Mouse (Mus musculus) hindbrain, embryonic 13.5 days (tissue): ENCODE measurements around the gene Bbs9. TPM values are rescaled to one million over a fixed set of nuclear protein-coding genes. Genes with fewer than 3 reads are reported as not detected.
A peak's percentile ranks its signal among the peaks of the same experiment; 100 is the strongest.

ENCODE experiments used
- ATAC-seq: fragments of 200-750 bp; cut with Nextera tagmentation; 2 replicates; pipeline ENCODE4 v1.8.0; 2017; ENCODE audit warnings: moderate TSS enrichment; ENCODE audit not compliant: low FRiP score
- H3K27ac ChIP-seq: fragments of 300-500 bp; sonication (generic); 2 replicates; pipeline ENCODE4 v1.5.1; 2015; ENCODE audit warnings: inconsistent platforms, mild to moderate bottlenecking, moderate library complexity
- H3K27me3 ChIP-seq: fragments of 300-500 bp; sonication (generic); 2 replicates; pipeline ENCODE4 v1.6.1; 2015; ENCODE audit warnings: mild to moderate bottlenecking, inconsistent platforms
- H3K36me3 ChIP-seq: fragments of 300-500 bp; sonication (generic); 2 replicates; pipeline ENCODE4 v1.6.1; 2015; ENCODE audit warnings: mild to moderate bottlenecking, inconsistent platforms
- H3K4me1 ChIP-seq: fragments of 300-500 bp; sonication (generic); replicated peaks from 2 replicates; pipeline ENCODE4 v1.6.1; 2015; ENCODE audit warnings: inconsistent platforms
- H3K4me2 ChIP-seq: fragments of 300-500 bp; sonication (generic); 2 replicates; pipeline ENCODE4 v1.6.1; 2015; ENCODE audit warnings: inconsistent platforms, mild to moderate bottlenecking, moderate library complexity
- H3K4me3 ChIP-seq: fragments of 300-500 bp; sonication (generic); 2 replicates; pipeline ENCODE4 v1.5.1; 2015; ENCODE audit warnings: mild to moderate bottlenecking, inconsistent platforms
- H3K9ac ChIP-seq: fragments of 300-500 bp; sonication (generic); 2 replicates; pipeline ENCODE4 v1.6.1; 2015; ENCODE audit warnings: mild to moderate bottlenecking, inconsistent platforms
- H3K9me3 ChIP-seq: fragments of 300-500 bp; sonication (generic); 2 replicates; pipeline ENCODE4 v1.6.1; 2016; ENCODE audit warnings: inconsistent platforms
- WGBS: fragments of 180-500 bp; shearing (Covaris S2); methylation state at CpG from one replicate; pipeline ENCODE4 v1.1.7; 2015; 5-methylcytosine and 5-hydroxymethylcytosine counted together
- polyA plus RNA-seq: library from polyadenylated mRNA; unstranded; fragments of >200 nt; fragmentation: Nextera tagmentation; extraction: Ambion mirVana; gene quantifications from 2 replicates; pipeline ENCODE4 v1.2.1, GENCODE M21; 2015

Gene Bbs9
- polyA plus RNA-seq, 1 experiment from 2014 or later = 17.1 TPM

- H3K27me3 ChIP-seq = no peaks in the 10 kb centered on the region
- no peak for ATAC-seq
- WGBS = 6% methylated on average over 10 of the region's 10 CpGs
Observed at GRCm38 (mm10) chr9:22476265-22476664, 750 bp downstream of the Bbs9 start.

GRCm38 (mm10) chr9:22478946-22479345 is 3.4 kb downstream of the Bbs9 start:
- Histone ChIP-seq H3K9ac (no peak overlapping the region), H3K4me1 (peaks cover 19% of the 10 kb centered on the region), H3K4me3 (no peak overlapping the region), H3K36me3 (no peaks in the 10 kb centered on the region), H3K27me3 (no peaks in the 10 kb centered on the region), H3K4me2 (no peak overlapping the region), H3K27ac (no peak overlapping the region), H3K9me3 (no peaks in the 10 kb centered on the region)
- no peak for ATAC-seq
- WGBS = 95% methylated on average over 8 of the region's 8 CpGs

More at GRCm38 (mm10) chr9:22476265-22476664, 750 bp downstream of the Bbs9 start:
- no peaks in the 10 kb centered on the region for H3K9me3 ChIP-seq
- no peaks in the 10 kb centered on the region for H3K36me3 ChIP-seq
- H3K27ac ChIP-seq = no peak overlapping the region
- H3K4me3 ChIP-seq = peak overlapping the region; percentile 67
- peak overlapping the region; percentile 76 for H3K9ac ChIP-seq
- H3K4me1 ChIP-seq = peaks cover 19% of the 10 kb centered on the region
- peak overlapping the region; percentile 75 for H3K4me2 ChIP-seq

DNA sequence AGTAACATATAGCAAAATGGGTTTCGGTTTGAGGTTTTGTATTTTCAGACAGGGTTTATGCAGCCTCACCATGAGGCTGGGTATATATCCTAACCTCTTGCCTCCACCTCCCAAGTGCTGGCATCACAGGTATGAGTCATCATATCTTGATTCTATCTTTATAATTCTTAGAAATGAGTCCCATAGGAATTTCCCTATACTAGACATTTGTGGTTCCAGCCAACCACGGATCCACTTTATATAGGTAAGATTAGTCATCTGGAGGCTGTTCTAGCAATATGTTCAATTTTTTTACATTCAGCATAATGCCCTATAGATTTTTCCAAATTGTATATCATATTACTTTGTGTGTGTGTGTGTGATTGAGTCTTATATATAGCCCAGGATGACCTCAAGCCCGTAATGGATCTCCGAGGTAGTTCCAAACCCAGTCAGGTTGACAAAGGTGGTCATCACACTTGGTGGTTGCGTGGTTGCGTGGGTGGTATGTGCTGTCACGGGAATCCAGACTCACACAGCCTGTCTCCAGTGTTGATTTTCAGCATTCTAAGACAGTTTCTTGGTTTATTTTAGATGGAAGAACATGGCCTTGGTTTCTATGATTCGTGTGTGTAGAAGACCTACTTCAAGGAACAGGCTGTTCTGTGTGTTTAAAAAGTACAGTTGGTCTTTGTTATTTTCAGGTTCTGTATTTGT is 8.5 kb downstream of the Bbs9 start:
- H3K27me3 ChIP-seq = no peaks in the 10 kb centered on the region
- no peak overlapping the region for H3K27ac ChIP-seq
- WGBS = 94% methylated on average over 8 of the region's 8 CpGs
- H3K4me2 ChIP-seq = no peak overlapping the region
- no peak for ATAC-seq
- no peak overlapping the region for H3K4me3 ChIP-seq
- H3K36me3 ChIP-seq = no peaks in the 10 kb centered on the region
- H3K9ac ChIP-seq = no peak overlapping the region
- no peaks in the 10 kb centered on the region for H3K9me3 ChIP-seq
- H3K4me1 ChIP-seq = no peaks in the 10 kb centered on the region

DNA sequence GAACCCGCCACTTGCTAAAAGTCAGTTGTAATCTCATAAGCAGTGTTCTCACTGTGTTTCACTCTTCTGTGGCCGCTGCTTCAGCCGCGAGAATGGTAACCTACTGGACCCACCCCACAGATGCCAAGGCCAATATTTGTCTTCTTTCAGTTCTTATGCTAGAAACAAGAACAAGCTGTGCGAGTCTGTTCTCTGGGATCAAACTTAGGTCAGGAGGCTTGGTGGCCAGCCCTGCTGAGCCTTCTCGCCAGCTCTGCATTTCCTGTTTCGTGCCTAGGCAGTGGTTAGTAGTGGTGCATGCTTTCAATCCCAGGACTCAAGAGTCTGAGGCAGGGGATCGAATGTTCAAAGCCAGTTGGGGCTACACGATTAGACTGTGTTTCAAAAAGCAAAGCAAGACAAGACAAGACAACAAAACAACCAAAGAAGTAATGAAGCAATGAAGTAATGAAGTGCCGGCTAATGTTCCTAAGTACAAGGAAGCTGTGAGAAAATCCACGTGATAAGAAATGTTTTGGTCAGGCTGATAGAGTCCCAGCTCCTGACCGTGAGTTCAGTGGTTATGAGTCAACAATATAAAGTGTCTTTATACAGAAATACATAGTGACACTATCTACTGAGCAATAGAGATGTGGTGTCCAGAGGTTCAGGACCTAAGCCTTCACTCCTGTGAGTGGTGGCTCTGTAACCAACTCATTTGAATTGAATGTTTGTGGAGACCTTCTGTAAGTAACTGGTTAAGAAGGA is 9.2 kb downstream of the Bbs9 start:
- Histone ChIP-seq H3K4me3 (no peak overlapping the region), H3K4me1 (no peaks in the 10 kb centered on the region), H3K4me2 (no peak overlapping the region), H3K9me3 (no peaks in the 10 kb centered on the region), H3K9ac (no peak overlapping the region), H3K36me3 (no peaks in the 10 kb centered on the region), H3K27me3 (no peaks in the 10 kb centered on the region), H3K27ac (no peak overlapping the region)
- 92% methylated on average over 12 of the region's 12 CpGs for WGBS
- no peak for ATAC-seq

- H3K4me1 ChIP-seq = no peaks in the 10 kb centered on the region
- no peak overlapping the region for H3K27ac ChIP-seq
- no peaks in the 10 kb centered on the region for H3K36me3 ChIP-seq
- 91% methylated on average over 7 of the region's 7 CpGs for WGBS
- H3K27me3 ChIP-seq = no peaks in the 10 kb centered on the region
- no peak overlapping the region for H3K4me2 ChIP-seq
- no peak overlapping the region for H3K9ac ChIP-seq
- no peak for ATAC-seq
- no peak overlapping the region for H3K4me3 ChIP-seq
- H3K9me3 ChIP-seq = no peaks in the 10 kb centered on the region
Observed at GRCm38 (mm10) chr9:22486211-22486610, 10.7 kb downstream of the Bbs9 start.

- Histone ChIP-seq H3K4me1 (no peaks in the 10 kb centered on the region), H3K4me2 (no peak overlapping the region), H3K27me3 (no peaks in the 10 kb centered on the region), H3K9ac (no peak overlapping the region), H3K4me3 (no peak overlapping the region), H3K9me3 (no peaks in the 10 kb centered on the region), H3K27ac (no peak overlapping the region), H3K36me3 (peaks cover 7% of the 10 kb centered on the region)
- 61% methylated on average over 9 of the region's 9 CpGs for WGBS
- ATAC-seq = no peak
Observed at GRCm38 (mm10) chr9:22488963-22489362, 13.4 kb downstream of the Bbs9 start.

DNA sequence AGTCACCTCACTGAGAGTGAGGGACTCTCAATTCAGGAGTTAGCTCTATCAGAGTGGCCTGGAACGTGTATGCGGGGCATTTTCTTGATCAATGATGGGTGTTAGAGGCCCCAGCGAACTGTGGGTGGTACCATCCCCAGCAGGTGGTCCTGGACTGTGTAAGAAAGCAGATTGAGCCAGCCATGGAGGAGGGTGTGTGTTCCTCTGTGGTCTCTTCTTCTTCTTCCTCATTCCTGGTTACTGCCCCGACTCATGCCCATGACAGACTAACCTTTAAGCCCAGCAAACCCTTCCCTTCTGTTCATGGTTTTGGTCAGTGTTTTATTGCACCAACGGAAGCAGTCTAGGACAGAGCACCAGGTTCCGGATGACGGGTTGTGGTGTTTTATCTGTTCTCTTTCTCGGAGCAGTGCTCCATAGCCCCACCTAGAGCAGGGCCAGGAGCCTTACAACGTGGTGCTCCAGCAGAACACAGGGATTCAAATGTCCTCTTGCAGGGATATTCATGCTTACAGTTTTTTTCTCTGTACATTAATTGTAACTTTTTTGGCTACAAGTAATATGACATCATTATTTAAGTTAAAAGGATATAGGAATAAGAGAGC is 18.8 kb downstream of the Bbs9 start:
- ATAC-seq = no peak
- Histone ChIP-seq H3K27ac (no peak overlapping the region), H3K9me3 (no peaks in the 10 kb centered on the region), H3K9ac (no peak overlapping the region), H3K4me1 (no peaks in the 10 kb centered on the region), H3K36me3 (peaks cover 11% of the 10 kb centered on the region), H3K4me3 (no peak overlapping the region), H3K27me3 (no peaks in the 10 kb centered on the region), H3K4me2 (no peak overlapping the region)
- 90% methylated on average over 9 of the region's 9 CpGs for WGBS

- H3K27me3 ChIP-seq = no peaks in the 10 kb centered on the region
- H3K4me3 ChIP-seq = no peak overlapping the region
- H3K27ac ChIP-seq = no peak overlapping the region
- H3K4me1 ChIP-seq = no peaks in the 10 kb centered on the region
- H3K4me2 ChIP-seq = no peak overlapping the region
- peaks cover 17% of the 10 kb centered on the region for H3K36me3 ChIP-seq
- H3K9me3 ChIP-seq = no peaks in the 10 kb centered on the region
- no peak overlapping the region for H3K9ac ChIP-seq
- 90% methylated on average over 2 of the region's 2 CpGs for WGBS
- no peak for ATAC-seq
Observed at GRCm38 (mm10) chr9:22495133-22495532, 19.6 kb downstream of the Bbs9 start.

DNA sequence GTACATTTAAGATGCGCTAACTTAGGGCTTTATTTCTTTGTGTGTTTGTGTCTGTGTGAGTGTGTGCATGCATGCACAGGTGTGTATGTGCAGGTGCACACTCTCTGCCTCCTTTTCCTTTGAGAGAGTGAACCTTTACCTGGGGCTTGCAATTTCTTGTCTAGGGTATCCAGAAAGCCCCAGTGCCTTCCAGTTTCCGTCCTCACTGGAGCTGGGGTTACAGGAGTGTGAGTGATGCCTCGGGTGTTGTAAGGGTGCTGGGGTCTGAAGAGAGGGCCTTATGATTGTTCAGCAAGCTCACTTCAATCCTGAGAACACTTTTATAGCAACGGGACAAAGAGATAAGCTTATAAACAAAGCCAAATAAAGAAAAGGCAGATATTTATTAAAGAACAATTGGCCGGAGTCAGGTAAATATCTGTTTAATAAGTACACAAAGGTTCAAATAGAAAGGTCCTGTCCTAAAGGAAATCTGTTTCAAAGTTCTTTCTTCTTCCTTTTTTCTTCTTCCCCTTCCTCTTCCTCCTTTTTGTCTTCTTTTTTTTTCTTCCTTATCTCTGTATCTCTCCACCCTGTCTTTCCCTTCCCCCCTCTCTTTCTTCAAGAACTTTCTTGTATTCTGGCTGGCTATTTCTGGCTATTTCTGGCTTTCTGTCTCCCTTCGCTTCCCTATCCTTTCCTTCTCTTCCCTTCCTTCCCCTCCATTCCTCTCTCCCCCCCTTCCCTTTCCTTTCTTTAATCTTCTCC is 21.7 kb downstream of the Bbs9 start:
- Histone ChIP-seq H3K4me1 (no peaks in the 10 kb centered on the region), H3K4me2 (no peak overlapping the region), H3K9ac (no peak overlapping the region), H3K27ac (no peak overlapping the region), H3K27me3 (no peaks in the 10 kb centered on the region), H3K9me3 (no peaks in the 10 kb centered on the region), H3K4me3 (no peak overlapping the region), H3K36me3 (peaks cover 13% of the 10 kb centered on the region)
- WGBS = 88% methylated on average over 6 of the region's 6 CpGs
- ATAC-seq = no peak

DNA sequence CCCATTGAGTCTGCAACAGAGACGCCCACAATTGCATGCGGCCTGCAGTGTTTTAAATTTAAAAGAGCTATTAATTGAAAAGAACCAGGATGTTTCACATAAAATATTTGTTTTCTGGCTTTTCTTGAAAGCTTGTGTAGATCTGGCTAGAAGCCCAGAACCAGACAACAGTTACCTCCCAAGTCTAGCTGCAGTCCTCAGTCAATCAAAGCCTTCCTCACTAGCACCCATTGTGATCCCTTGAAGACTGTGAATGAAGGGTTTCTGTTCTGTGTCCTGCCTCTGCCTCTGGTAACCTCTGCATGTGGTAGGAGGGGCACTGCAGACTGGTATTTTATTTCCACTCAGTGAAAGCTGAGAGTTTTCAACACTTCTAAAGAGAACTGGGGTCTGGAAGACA is 27.5 kb downstream of the Bbs9 start:
- 62% methylated on average over 2 of the region's 2 CpGs for WGBS
- no peak overlapping the region for H3K27ac ChIP-seq

GRCm38 (mm10) chr9:22503581-22503980 is 28.1 kb downstream of the Bbs9 start:
- WGBS = 88% methylated on average over 5 of the region's 5 CpGs

More for the DNA sequence above, 27.5 kb downstream of the Bbs9 start:
- no peak overlapping the region for H3K9ac ChIP-seq
- no peaks in the 10 kb centered on the region for H3K9me3 ChIP-seq
- H3K4me3 ChIP-seq = no peak overlapping the region
- ATAC-seq = no peak
- no peak overlapping the region for H3K4me2 ChIP-seq
- peaks cover 10% of the 10 kb centered on the region for H3K36me3 ChIP-seq
- peaks cover 4% of the 10 kb centered on the region for H3K4me1 ChIP-seq
- H3K27me3 ChIP-seq = no peaks in the 10 kb centered on the region

GRCm38 (mm10) chr9:22505574-22505973 is 30.1 kb downstream of the Bbs9 start:
- H3K4me2 ChIP-seq = no peak overlapping the region
- H3K9ac ChIP-seq = no peak overlapping the region
- 87% methylated on average over 2 of the region's 2 CpGs for WGBS
- no peaks in the 10 kb centered on the region for H3K27me3 ChIP-seq
- no peak for ATAC-seq
- peaks cover 4% of the 10 kb centered on the region for H3K4me1 ChIP-seq
- H3K27ac ChIP-seq = no peak overlapping the region
- H3K36me3 ChIP-seq = no peaks in the 10 kb centered on the region
- no peak overlapping the region for H3K4me3 ChIP-seq
- no peaks in the 10 kb centered on the region for H3K9me3 ChIP-seq

More at GRCm38 (mm10) chr9:22503581-22503980, 28.1 kb downstream of the Bbs9 start:
- H3K27me3 ChIP-seq = no peaks in the 10 kb centered on the region
- peaks cover 4% of the 10 kb centered on the region for H3K4me1 ChIP-seq
- no peak overlapping the region for H3K27ac ChIP-seq
- H3K4me3 ChIP-seq = no peak overlapping the region
- H3K4me2 ChIP-seq = no peak overlapping the region
- H3K9ac ChIP-seq = no peak overlapping the region
- peaks cover 10% of the 10 kb centered on the region for H3K36me3 ChIP-seq
- ATAC-seq = no peak
- H3K9me3 ChIP-seq = no peaks in the 10 kb centered on the region
